ENCODE assay signal across 17 mouse cellular contexts in the genomic region with DNA sequence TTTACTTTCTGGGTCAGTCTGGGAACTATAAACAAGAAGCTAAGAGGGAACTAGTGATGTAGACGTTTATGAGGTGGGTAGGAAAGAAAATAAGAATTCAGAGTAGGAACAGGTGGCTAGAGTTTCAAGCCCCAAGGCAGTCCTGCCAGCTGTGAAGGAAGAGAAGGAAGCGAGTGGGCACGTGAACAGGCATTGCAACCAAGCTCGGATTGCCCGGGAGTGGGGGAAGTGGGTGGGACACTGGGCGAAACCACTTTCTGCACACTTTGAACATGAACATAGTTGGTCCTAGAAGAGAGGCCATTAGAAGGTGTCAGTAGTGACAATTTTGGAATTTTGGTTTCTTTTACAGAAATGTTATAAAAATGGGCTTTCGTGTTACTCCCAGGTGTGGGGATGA. TPM values are rescaled to one million over a fixed set of nuclear protein-coding genes. Genes with fewer than 3 reads are reported as not detected.
A peak's percentile ranks its signal among the peaks of the same experiment; 100 is the strongest.
DNase-seq lines count a peak whose midpoint lies in the region; ATAC-seq and TF ChIP-seq lines count a peak whose summit lies in the region.
"Had no signal": no experiment of that assay in that cellular context is flagged by ENCODE, and none has a peak within 500 bp of the region (broad histone marks: within the 10 kb centered on the region; RNA-seq: fewer than 3 reads in every experiment).

No protein-coding gene starts in this region.

- WGBS in intestine, postnatal 0 days = 69% methylated on average over 7 of the region's 7 CpGs

- DNase-seq in kidney, postnatal 4 days = peak; percentile 20 to 46
- no peak for DNase-seq in kidney, adult 18-20 months
- peak; percentile 31 for DNase-seq in thymus, postnatal 25 days
- DNase-seq in left cerebral cortex, adult 9 months (ENCODE audit: low spot score in 2 of 2) = no peak
- DNase-seq: adrenal gland, postnatal 36 days; cerebellum, adult 9-11 months; kidney, postnatal 36 days; lung, adult 2 months; lung, postnatal 4 days had no signal

- peaks cover 12% of the 10 kb centered on the region for H3K9me3 ChIP-seq in megakaryocyte, embryonic 14.5 days
- H3K9me3 ChIP-seq in intestine, postnatal 0 days (ENCODE audit: control insufficient read depth) = no peaks in the 10 kb centered on the region
- H3K9me3 ChIP-seq: heart, embryonic 15.5 days; hindbrain, embryonic 12.5 days; intestine, embryonic 15.5 days; midbrain, embryonic 15.5 days; neural tube, embryonic 12.5 days had no signal

- H3K4me1 ChIP-seq in megakaryocyte, embryonic 14.5 days = peaks cover 53% of the 10 kb centered on the region
- no peaks in the 10 kb centered on the region for H3K4me1 ChIP-seq in intestine, postnatal 0 days (replicated peaks; ENCODE audit: control insufficient read depth, insufficient read depth, low read length)
- H3K4me1 ChIP-seq: heart, embryonic 15.5 days; intestine, embryonic 15.5 days had no signal

- ATAC-seq in common myeloid progenitor, adult 5-6 weeks (replicated peaks; ENCODE audit: low read depth, poor library complexity, severe bottlenecking) = peak; percentile 74
- ATAC-seq in intestine, postnatal 0 days = no peak
- ATAC-seq: intestine, embryonic 15.5 days; midbrain, embryonic 15.5 days had no signal

- TF ChIP-seq CTCF in intestine, postnatal 0 days (IDR thresholded peaks at IDR 0.05; ENCODE audit: low read depth) = no peak

- no peaks in the 10 kb centered on the region for H3K27me3 ChIP-seq in megakaryocyte, embryonic 14.5 days (replicated peaks)
- no peaks in the 10 kb centered on the region for H3K27me3 ChIP-seq in intestine, postnatal 0 days (replicated peaks; ENCODE audit: control insufficient read depth, insufficient read depth, low read length)
- H3K27me3 ChIP-seq: heart, embryonic 15.5 days; hindbrain, embryonic 12.5 days; intestine, embryonic 15.5 days; midbrain, embryonic 15.5 days; neural tube, embryonic 12.5 days had no signal

- H3K4me3 ChIP-seq in megakaryocyte, embryonic 14.5 days (replicated peaks) = peak overlapping the region; percentile 17
- H3K4me3 ChIP-seq in intestine, postnatal 0 days (ENCODE audit: low read depth, low read length) = no peak overlapping the region
- H3K4me3 ChIP-seq: heart, embryonic 15.5 days; hindbrain, embryonic 12.5 days; intestine, embryonic 15.5 days; midbrain, embryonic 15.5 days; neural tube, embryonic 12.5 days had no signal

- no peak overlapping the region for H3K27ac ChIP-seq in intestine, postnatal 0 days (ENCODE audit: low read depth, low read length)
- H3K27ac ChIP-seq: heart, embryonic 15.5 days; hindbrain, embryonic 12.5 days; intestine, embryonic 15.5 days; midbrain, embryonic 15.5 days; neural tube, embryonic 12.5 days had no signal

- peaks cover 12% of the 10 kb centered on the region for H3K36me3 ChIP-seq in megakaryocyte, embryonic 14.5 days (replicated peaks; ENCODE audit: low read length)
- H3K36me3 ChIP-seq in intestine, postnatal 0 days (ENCODE audit: control insufficient read depth, insufficient read depth) = no peaks in the 10 kb centered on the region
- H3K36me3 ChIP-seq: heart, embryonic 15.5 days; hindbrain, embryonic 12.5 days; intestine, embryonic 15.5 days; midbrain, embryonic 15.5 days; neural tube, embryonic 12.5 days had no signal

- H3K4me2 ChIP-seq in intestine, postnatal 0 days (replicated peaks; ENCODE audit: low read depth) = no peak overlapping the region
- H3K4me2 ChIP-seq: heart, embryonic 15.5 days; hindbrain, embryonic 12.5 days; intestine, embryonic 15.5 days; midbrain, embryonic 15.5 days; neural tube, embryonic 12.5 days had no signal

- no peak overlapping the region for H3K9ac ChIP-seq in intestine, postnatal 0 days (ENCODE audit: low read depth, low read length)
- H3K9ac ChIP-seq: heart, embryonic 15.5 days; hindbrain, embryonic 12.5 days; intestine, embryonic 15.5 days; midbrain, embryonic 15.5 days; neural tube, embryonic 12.5 days had no signal

RNA-seq across cellular contexts. Expression of a gene that starts 4.3 kb away (rescaled TPM):
- total RNA-seq in common myeloid progenitor, adult 5-6 weeks (2017) = 157 and 188 TPM in 2 replicates
- polyA plus RNA-seq in megakaryocyte, embryonic 14.5 days (2012; ENCODE audit: insufficient read depth, low replicate concordance) = 38.7 and 59.4 TPM in 2 replicates
- polyA plus RNA-seq in intestine, postnatal 0 days (2015; fragmentation: Nextera tagmentation; extraction: Ambion mirVana) = 171 and 185 TPM in 2 replicates

Comparison
In these comparisons a context has a peak if more than half of its experiments do, and no peak if none do; other contexts are left out.
1. DNase-seq: peak in kidney, postnatal 4 days (2 of 2) and thymus, postnatal 25 days (single experiment); none in kidney, adult 18-20 months (single experiment) and left cerebral cortex, adult 9 months (0 of 2).